Mouse (Mus musculus): ENCODE results near the gene Hoxc8. TPM values are rescaled to one million over a fixed set of nuclear protein-coding genes. Genes with fewer than 3 reads are reported as not detected.

Gene Hoxc8
- polyA plus RNA-seq, 1 experiment from 2014 or later: 4.5 TPM

- H3K4me3 ChIP-seq (ENCODE audit: low read length): 0 out of 2 replicates have a peak overlapping the region, but pooled peaks have one; percentile 11
- ATAC-seq: no peak; the same call in 1 of the 2 replicates
- no peaks in the 10 kb centered on the region for H3K9me3 ChIP-seq (ENCODE audit: control insufficient read depth, low read length)
- H3K27ac ChIP-seq (ENCODE audit: low read length): peak overlapping the region; percentile 51
- whole genome bisulfite sequencing: 31% methylated on average over 12 of the region's 12 CpGs
- peaks cover 10% of the 10 kb centered on the region; the same call in 1 of the 2 replicates for H3K4me1 ChIP-seq (ENCODE audit: control insufficient read depth, insufficient read depth, low read length)
- H3K36me3 ChIP-seq (ENCODE audit: control insufficient read depth, insufficient read depth, low read length): no peaks in the 10 kb centered on the region
- H3K27me3 ChIP-seq (replicated peaks; ENCODE audit: control insufficient read depth, insufficient read depth, low read length): peaks cover 66% of the 10 kb centered on the region
- 0 out of 2 replicates have a peak overlapping the region, but pooled peaks have one; percentile 45 for H3K9ac ChIP-seq (ENCODE audit: low read depth, low read length)
- peak overlapping the region; percentile 42 for H3K4me2 ChIP-seq (ENCODE audit: low read depth, low read length)
Measured at GRCm38 (mm10) chr15:103040601-103041000, 50.2 kb downstream of the Hoxc8 start.

DNA sequence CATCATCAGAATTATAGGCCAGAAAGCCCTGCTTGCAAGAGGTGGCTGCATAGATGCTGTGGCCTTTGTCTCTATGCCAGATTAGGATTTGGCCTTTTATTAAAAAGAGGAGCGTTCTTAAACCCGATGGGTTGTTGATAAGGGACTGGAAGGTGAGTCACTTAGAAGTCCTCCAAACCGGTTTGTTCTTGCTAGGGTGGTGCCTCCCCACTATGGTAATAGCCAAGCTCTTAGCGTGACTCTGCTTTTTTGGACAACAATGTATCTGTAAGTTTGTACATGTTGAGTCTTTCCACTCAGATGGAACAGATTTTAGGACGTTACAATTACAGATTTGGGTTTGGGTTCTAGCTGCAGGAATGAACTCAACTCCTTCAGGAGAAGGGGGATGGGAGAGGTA lies 51.2 kb downstream of the Hoxc8 start:
- no peaks in the 10 kb centered on the region for H3K9me3 ChIP-seq (ENCODE audit: control insufficient read depth, low read length)
- H3K9ac ChIP-seq (ENCODE audit: low read depth, low read length): no peak overlapping the region
- no peak for ATAC-seq
- H3K4me1 ChIP-seq (ENCODE audit: control insufficient read depth, insufficient read depth, low read length): peaks cover 10% of the 10 kb centered on the region; the same call in 1 of the 2 replicates
- H3K4me3 ChIP-seq (ENCODE audit: low read length): no peak overlapping the region
- no peaks in the 10 kb centered on the region for H3K36me3 ChIP-seq (ENCODE audit: control insufficient read depth, insufficient read depth, low read length)
- H3K27ac ChIP-seq (ENCODE audit: low read length): no peak overlapping the region
- no peak overlapping the region for H3K4me2 ChIP-seq (ENCODE audit: low read depth, low read length)
- H3K27me3 ChIP-seq (replicated peaks; ENCODE audit: control insufficient read depth, insufficient read depth, low read length): peaks cover 57% of the 10 kb centered on the region
- 40% methylated on average over 5 of the region's 5 CpGs for WGBS

- Histone ChIP-seq H3K4me2 (ENCODE audit: low read depth, low read length) (no peak overlapping the region), H3K9ac (ENCODE audit: low read depth, low read length) (no peak overlapping the region), H3K27ac (ENCODE audit: low read length) (no peak overlapping the region), H3K4me3 (ENCODE audit: low read length) (no peak overlapping the region), H3K9me3 (ENCODE audit: control insufficient read depth, low read length) (no peaks in the 10 kb centered on the region), H3K4me1 (ENCODE audit: control insufficient read depth, insufficient read depth, low read length) (peaks cover 10% of the 10 kb centered on the region; the same call in 1 of the 2 replicates), H3K27me3 (replicated peaks; ENCODE audit: control insufficient read depth, insufficient read depth, low read length) (peaks cover 51% of the 10 kb centered on the region), H3K36me3 (ENCODE audit: control insufficient read depth, insufficient read depth, low read length) (no peaks in the 10 kb centered on the region)
- no peak for ATAC-seq
- 10% methylated on average over 1 of the region's 1 CpGs for WGBS
Measured at GRCm38 (mm10) chr15:103042209-103042608, 51.8 kb downstream of the Hoxc8 start.

MicroRNA genes within 50 kb of the gene (microRNA counts, 519-probe panel; counts per million panel counts)
- microRNA mmu-miR-615-3p (1,648 counts per million, percentile 19 among the panel's probes with 10 or more counts), microRNA mmu-miR-615-5p (35.7 counts per million)

Small RNAs within 50 kb of the gene (microRNA-seq; reads per million reads assigned to microRNA genes)
- 309 reads per million, percentile 62 among the genes with 10 or more reads in this experiment for gene Mir196a-2
- gene Mir615: 907 reads per million, percentile 73 among the genes with 10 or more reads in this experiment

Other genes starting within 250 kb of the Hoxc8 start
- not detected in 2 replicates for gene Hoxc13, start 69.5 kb upstream of the Hoxc8 start, polyA plus RNA-seq (2015; fragmentation: Nextera tagmentation; extraction: Ambion mirVana)
- not detected in 2 replicates for gene Hoxc12, start 53.9 kb upstream of the Hoxc8 start, polyA plus RNA-seq (2015; fragmentation: Nextera tagmentation; extraction: Ambion mirVana)
- 0.06 TPM in 1 of 2 replicates, not detected in the other for gene Hoxc11, start 36.2 kb upstream of the Hoxc8 start, polyA plus RNA-seq (2015; fragmentation: Nextera tagmentation; extraction: Ambion mirVana)
- gene Hoxc10, start 23.8 kb upstream of the Hoxc8 start, polyA plus RNA-seq (2015; fragmentation: Nextera tagmentation; extraction: Ambion mirVana): 1.1 and 1.3 TPM in 2 replicates
- 6.8 and 7.2 TPM in 2 replicates for gene Hoxc5, start 23.2 kb upstream of the Hoxc8 start, polyA plus RNA-seq (2015; fragmentation: Nextera tagmentation; extraction: Ambion mirVana)
- 0.49 and 0.76 TPM in 2 replicates for gene Hoxc9, start 14.2 kb upstream of the Hoxc8 start, polyA plus RNA-seq (2015; fragmentation: Nextera tagmentation; extraction: Ambion mirVana)
- 3.2 and 4.0 TPM in 2 replicates for gene Hoxc6, start 7.7 kb downstream of the Hoxc8 start, polyA plus RNA-seq (2015; fragmentation: Nextera tagmentation; extraction: Ambion mirVana)
- gene Hoxc4, start 28.3 kb downstream of the Hoxc8 start, polyA plus RNA-seq (2015; fragmentation: Nextera tagmentation; extraction: Ambion mirVana): 8.8 and 9.7 TPM in 2 replicates
- 20.2 and 22.1 TPM in 2 replicates for gene Smug1, start 176.5 kb downstream of the Hoxc8 start, polyA plus RNA-seq (2015; fragmentation: Nextera tagmentation; extraction: Ambion mirVana)
- 60.0 and 70.4 TPM in 2 replicates for gene Cbx5, start 249.2 kb downstream of the Hoxc8 start, polyA plus RNA-seq (2015; fragmentation: Nextera tagmentation; extraction: Ambion mirVana)
- gene Hnrnpa1, start 249.8 kb downstream of the Hoxc8 start, polyA plus RNA-seq (2015; fragmentation: Nextera tagmentation; extraction: Ambion mirVana): 472 and 503 TPM in 2 replicates